Mouse (Mus musculus) mouse embryonic stem cell (cell line): ENCODE measurements around the gene Slc2a5.

Experiments
- in situ Hi-C, 2 experiments: fragments of 300-500 bp; cut with MboI; formaldehyde crosslinking; loops; 1 replicate in 1 of 2; 3 replicates in 1 of 2; pipeline ENCODE4 v1.14.3; 2019 to 2020; ENCODE audit warnings: low sequenced_read_pairs in 2 of 2, low pct_unique_long_range_greater_than_20kb in 1 of 2, mixed read lengths in 1 of 2; ENCODE audit not compliant: unreplicated experiment in 1 of 2

The Slc2a5 gene

DNA sequence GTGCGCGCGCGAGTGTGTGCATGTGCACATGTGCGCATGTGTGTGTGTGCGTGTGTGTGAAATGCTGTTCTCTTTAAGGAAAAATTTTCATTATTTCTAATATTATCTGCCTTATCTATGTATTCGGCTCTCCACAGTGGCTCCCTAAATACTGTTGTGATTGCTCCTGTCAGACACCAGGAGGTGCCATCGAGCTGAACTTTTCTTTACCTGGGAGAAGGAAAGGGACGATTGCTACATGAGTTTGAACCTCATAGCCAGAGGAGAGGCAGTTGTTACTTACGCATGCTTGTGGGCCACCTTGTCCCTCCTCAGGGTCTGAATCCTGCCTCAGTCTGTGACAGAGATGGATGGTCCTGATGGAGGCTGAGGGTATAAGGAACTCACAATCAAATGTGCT is 54.2 kb downstream of the Slc2a5 start:
- in situ Hi-C loops, result no loop called here

DNA sequence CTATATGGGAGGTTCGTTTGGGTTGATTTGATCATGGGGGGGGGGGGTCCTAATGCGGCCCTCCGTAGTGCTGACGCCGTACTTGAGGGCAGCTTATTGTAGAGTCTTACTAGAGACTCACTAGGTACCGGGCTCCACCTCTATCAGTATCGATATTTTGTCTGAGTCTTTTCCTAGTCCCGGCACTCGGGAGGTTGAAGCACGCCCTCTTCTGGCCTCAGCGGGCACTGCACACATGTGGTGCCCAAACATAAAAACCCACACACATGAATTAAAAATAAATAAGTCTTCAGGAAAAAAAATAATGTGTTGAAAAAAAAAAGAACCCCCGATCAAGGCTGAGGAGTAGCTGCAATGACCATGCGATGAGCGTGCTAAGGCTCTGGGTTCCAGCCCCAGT is 54.9 kb downstream of the Slc2a5 start:
- in situ Hi-C loops, result no loop called here

DNA sequence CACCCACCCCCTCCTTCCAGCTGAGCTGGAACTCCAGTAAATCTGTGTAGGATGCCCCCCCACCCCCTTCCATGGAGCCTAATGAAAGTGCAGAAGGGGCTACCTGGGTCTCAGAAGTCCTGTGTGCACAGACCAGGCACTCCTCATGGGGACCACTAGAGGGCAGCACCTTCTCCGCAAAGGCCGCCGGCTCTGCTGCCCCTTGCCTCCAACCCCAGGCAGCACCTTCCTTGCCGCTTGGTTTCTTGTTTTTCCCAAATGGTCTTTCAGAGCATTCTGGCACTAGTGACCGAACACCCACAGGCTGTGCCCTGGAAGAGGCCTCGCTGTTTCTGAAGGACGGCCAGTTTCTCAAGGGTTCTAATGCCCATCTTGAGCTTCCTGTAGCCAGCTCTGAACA is 57.5 kb downstream of the Slc2a5 start:
- in situ Hi-C loops, result no loop called here

DNA sequence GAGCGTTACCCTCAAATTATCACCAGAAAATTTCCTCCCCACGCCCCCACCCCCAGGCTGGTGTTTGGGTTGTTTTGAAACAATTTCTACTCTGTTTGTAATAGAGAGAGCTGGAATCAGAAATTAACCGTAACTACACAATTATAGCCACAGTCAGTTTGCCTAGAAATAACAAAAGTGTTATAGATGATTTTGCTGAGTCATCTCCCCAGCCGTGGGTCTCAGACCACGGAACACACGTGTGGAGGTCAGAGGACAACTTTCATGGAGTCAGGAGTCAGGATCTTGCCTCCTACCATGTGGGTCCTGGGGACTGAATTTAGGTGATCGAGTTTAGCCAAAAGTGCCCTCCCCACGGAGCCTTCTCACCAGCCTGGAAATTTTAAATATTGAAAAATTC is 58.0 kb downstream of the Slc2a5 start:
- in situ Hi-C loops, result no loop called here

DNA sequence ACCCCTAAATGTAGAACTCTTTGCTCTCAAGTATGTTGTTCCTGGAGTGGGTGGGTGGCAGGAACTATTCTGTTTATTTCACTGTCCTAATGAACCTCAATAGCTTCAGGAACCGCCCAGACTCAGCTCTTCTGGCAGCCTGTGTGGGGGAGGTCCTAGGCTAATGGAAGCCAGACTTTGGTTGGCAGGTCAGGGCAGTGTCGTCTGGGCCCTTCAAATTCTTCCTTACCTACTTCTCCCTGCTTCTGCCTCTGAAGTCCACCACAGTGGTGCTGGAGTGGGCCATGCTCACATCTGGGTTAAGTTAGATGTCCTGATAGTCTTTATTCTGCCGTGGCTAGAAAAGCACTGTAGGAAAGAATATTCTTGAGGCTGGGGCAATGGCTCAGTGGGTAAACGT is 59.0 kb downstream of the Slc2a5 start:
- in situ Hi-C loops, result no loop called here

DNA sequence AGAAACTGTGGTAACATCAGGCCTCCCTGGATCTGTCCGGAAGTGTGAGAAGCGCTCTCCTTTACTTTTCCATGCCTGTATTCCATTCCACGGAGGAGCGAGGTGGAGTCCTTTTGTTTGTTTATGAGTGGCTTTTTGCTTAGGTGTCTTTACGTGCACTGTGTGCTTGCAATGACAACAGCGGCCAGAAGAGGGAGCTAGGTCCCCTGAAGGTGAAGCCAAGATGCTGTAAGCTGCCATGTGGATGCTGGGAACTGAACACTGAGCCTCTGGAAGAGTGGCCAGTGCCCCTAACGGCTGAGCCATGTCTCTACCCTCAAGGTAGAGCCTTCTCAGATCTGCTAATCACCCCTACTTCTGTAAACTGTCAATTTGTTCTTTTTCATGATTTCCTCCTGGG is 62.2 kb downstream of the Slc2a5 start:
- in situ Hi-C loops, result no loop called here

DNA sequence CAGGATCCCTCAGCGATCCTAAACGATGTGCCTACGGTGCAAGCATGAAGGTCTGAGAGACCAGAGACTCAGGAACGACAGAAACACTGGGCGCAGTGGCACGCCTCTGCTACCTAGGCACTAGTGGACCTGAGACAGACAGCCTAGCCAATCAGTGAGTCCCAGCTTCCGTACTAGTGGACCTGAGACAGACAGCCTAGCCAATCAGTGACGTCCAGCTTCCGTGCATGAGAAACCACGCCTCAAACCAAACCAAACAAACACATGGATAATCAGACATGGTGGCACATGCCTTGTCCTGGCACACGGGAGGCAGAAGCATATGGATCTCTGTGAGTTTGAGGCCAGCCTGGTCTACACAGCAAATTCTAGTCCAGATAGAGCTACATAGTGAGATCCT is 69.2 kb downstream of the Slc2a5 start:
- in situ Hi-C loops, result no loop called here

DNA sequence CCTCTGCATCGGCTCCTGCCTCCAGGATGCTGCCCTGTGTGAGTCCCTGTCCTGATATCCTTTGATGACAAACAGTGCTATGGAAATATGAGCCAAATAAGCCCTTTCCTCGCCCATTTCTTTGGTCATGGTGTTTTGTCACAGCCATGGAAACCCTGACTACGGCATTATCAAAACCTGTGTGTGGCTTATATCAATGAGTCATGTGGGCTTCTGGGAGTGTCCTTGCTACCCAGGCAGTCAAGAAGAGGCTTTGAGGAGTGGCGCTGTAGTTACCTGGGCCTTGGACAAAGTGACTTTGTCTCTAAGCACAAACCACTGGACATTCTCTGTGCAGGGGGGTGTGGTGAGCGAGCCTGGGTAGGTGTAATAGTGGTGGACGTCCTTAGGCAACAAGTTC is 73.1 kb downstream of the Slc2a5 start:
- in situ Hi-C loops, result no loop called here
